Mouse (Mus musculus) hindbrain, embryonic 14.5 days (tissue): ENCODE results near the gene Fermt1. TPM values are rescaled to one million over a fixed set of nuclear protein-coding genes. Genes with fewer than 3 reads are reported as not detected.

Experiments used
- ATAC-seq: fragments of 200-750 bp; cut with Nextera tagmentation; 2 replicates; pipeline ENCODE4 v1.8.0; 2017; ENCODE audit warnings: moderate number of reproducible peaks, mild to moderate bottlenecking, moderate TSS enrichment, moderate library complexity; ENCODE audit not compliant: low FRiP score
- DNase-seq: peaks from one replicate; pipeline ENCODE4 v3.0.0-alpha.2; 2015; ENCODE audit warnings: low spot score
- H3K27ac ChIP-seq: fragments of 300-500 bp; sonication (generic); 2 replicates; pipeline ENCODE4 v1.5.1; 2014; ENCODE audit warnings: mild to moderate bottlenecking, moderate library complexity
- H3K27me3 ChIP-seq: fragments of 300-500 bp; sonication (generic); 2 replicates; pipeline ENCODE4 v1.6.1; 2014; ENCODE audit warnings: mild to moderate bottlenecking, low read length, mixed read lengths; ENCODE audit not compliant: control insufficient read depth, insufficient read depth
- H3K36me3 ChIP-seq: fragments of 300-500 bp; sonication (generic); replicated peaks from 2 replicates; pipeline ENCODE4 v1.6.1; 2014; ENCODE audit not compliant: control insufficient read depth, insufficient read depth
- H3K4me1 ChIP-seq: fragments of 300-500 bp; sonication (generic); replicated peaks from 2 replicates; pipeline ENCODE4 v1.6.1; 2014; ENCODE audit warnings: antibody characterized with exemption, low read length, mixed read lengths; ENCODE audit not compliant: control insufficient read depth, insufficient read depth
- H3K4me2 ChIP-seq: fragments of 300-500 bp; sonication (generic); replicated peaks from 2 replicates; pipeline ENCODE4 v1.6.1; 2014; ENCODE audit warnings: mild to moderate bottlenecking, moderate library complexity
- H3K4me3 ChIP-seq: fragments of 300-500 bp; sonication (generic); replicated peaks from 2 replicates; pipeline ENCODE4 v1.5.1; 2014; ENCODE audit warnings: mild to moderate bottlenecking, low read length
- H3K9ac ChIP-seq: fragments of 300-500 bp; sonication (generic); 2 replicates; pipeline ENCODE4 v1.6.1; 2014
- H3K9me3 ChIP-seq: fragments of 300-500 bp; sonication (generic); 2 replicates; pipeline ENCODE4 v1.6.1; 2016; ENCODE audit warnings: low read length; ENCODE audit not compliant: control insufficient read depth
- WGBS: fragments of 180-500 bp; shearing (Covaris S2); extraction: QIAGEN DNeasy Blood & Tissue Kit; methylation state at CpG from one replicate; pipeline ENCODE4 v1.1.7; 2014; 5-methylcytosine and 5-hydroxymethylcytosine counted together
- polyA plus RNA-seq: library from polyadenylated mRNA; unstranded; fragments of >200 nt; fragmentation: Nextera tagmentation; extraction: Ambion mirVana; gene quantifications from 2 replicates; pipeline ENCODE4 v1.2.1, GENCODE M21; 2014

Gene Fermt1
- not detected in 2 replicates for polyA plus RNA-seq

DNA sequence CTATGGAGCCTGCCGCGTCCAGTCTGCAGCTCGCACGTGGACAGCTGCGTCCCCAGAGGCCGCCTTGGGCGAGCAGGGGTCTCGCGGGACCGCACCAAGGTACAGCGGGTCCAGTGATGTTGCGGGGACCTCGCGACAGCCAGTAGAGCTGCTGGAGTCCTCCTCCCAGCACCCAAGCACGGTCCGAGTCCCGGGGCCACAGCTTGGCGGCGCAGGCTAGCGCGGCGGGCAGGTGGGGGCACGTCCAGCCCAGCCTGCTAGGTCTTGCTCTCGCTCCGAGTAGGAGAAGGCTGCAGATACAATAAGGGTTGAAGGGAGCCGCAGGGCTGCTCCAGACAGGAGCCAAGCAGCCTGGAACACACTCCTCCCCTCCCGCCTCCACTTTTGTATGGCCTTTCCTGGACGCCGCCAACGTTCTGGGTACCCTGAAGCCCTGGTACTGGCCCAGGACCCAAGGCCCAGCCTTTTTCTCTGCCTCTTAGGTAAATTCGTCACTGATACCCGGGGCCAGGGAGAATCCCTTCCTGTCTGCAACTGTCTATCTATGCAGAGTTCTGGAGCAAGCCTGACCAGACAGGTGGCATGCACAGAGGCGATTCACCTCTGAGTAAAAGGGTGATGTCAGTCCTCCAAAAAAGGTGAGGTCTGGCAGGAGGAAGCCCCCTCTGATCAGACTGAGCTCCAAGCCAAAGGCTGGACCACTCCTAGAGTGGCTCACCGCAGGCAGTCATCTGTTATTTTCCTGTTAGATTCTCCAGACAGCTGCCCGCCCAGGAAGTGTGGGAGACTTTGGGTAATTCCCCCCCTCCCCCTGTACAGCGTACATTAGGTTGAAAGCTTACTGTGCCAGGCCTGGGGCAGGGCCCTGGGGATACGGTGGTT, at the start of gene Fermt1:
Gene Fermt1 (minus strand): TSS at position 581 of the 882 bp plus-strand sequence.
- peak within 1 kb of the TSS; percentile 65 for H3K4me2 ChIP-seq
- no peak for DNase-seq
- H3K4me3 ChIP-seq = peak within 1 kb of the TSS; percentile 37
- no peaks in the 10 kb centered on the region for H3K9me3 ChIP-seq
- 3% methylated on average over 37 of the region's 37 CpGs for whole genome bisulfite sequencing
- peak within 1 kb of the TSS; percentile 44 for H3K9ac ChIP-seq
- H3K27ac ChIP-seq = no peak within 1 kb of the TSS
- peak; percentile 74 for ATAC-seq
- no peaks in the 10 kb centered on the region for H3K36me3 ChIP-seq
- peaks cover 54% of the 10 kb centered on the region for H3K27me3 ChIP-seq
- H3K4me1 ChIP-seq = peaks cover 14% of the 10 kb centered on the region; the same call in 1 of the 2 replicates

GRCm38 (mm10) chr2:132992659-132993531, 47.2 kb upstream of the Fermt1 start:
- Histone ChIP-seq H3K27me3 (no peaks in the 10 kb centered on the region), H3K9ac (no peak overlapping the region), H3K4me3 (no peak overlapping the region), H3K4me1 (no peaks in the 10 kb centered on the region), H3K36me3 (no peaks in the 10 kb centered on the region), H3K27ac (no peak overlapping the region), H3K9me3 (no peaks in the 10 kb centered on the region), H3K4me2 (no peak overlapping the region)
- ATAC-seq (no peak), DNase-seq (no peak)
- WGBS = 75% methylated on average over 9 of the region's 9 CpGs

- Histone ChIP-seq H3K27ac (no peak overlapping the region), H3K4me2 (no peak overlapping the region), H3K4me3 (no peak overlapping the region), H3K9ac (no peak overlapping the region), H3K36me3 (no peaks in the 10 kb centered on the region), H3K27me3 (no peaks in the 10 kb centered on the region), H3K9me3 (no peaks in the 10 kb centered on the region), H3K4me1 (no peaks in the 10 kb centered on the region)
- 64% methylated on average over 11 of the region's 11 CpGs for WGBS
- peak; percentile 23 for DNase-seq
- peak; percentile 48; the same call in 1 of the 2 replicates for ATAC-seq
Measured at GRCm38 (mm10) chr2:132989778-132990564, 44.3 kb upstream of the Fermt1 start.

GRCm38 (mm10) chr2:132973346-132973745, 27.6 kb upstream of the Fermt1 start:
- Histone ChIP-seq H3K27ac (no peak overlapping the region), H3K27me3 (no peaks in the 10 kb centered on the region), H3K4me2 (no peak overlapping the region), H3K9ac (no peak overlapping the region), H3K36me3 (no peaks in the 10 kb centered on the region), H3K4me1 (no peaks in the 10 kb centered on the region), H3K4me3 (no peak overlapping the region), H3K9me3 (no peaks in the 10 kb centered on the region)
- 87% methylated on average over 2 of the region's 2 CpGs for WGBS
- no peak for DNase-seq
- ATAC-seq = no peak

GRCm38 (mm10) chr2:132970772-132971173, 25.1 kb upstream of the Fermt1 start:
- WGBS = 34% methylated on average over 4 of the region's 4 CpGs
- peak; percentile 82 for DNase-seq
- no peak overlapping the region for H3K4me2 ChIP-seq
- no peaks in the 10 kb centered on the region for H3K36me3 ChIP-seq
- no peaks in the 10 kb centered on the region for H3K9me3 ChIP-seq
- no peaks in the 10 kb centered on the region for H3K27me3 ChIP-seq
- H3K4me1 ChIP-seq = no peaks in the 10 kb centered on the region
- H3K27ac ChIP-seq = no peak overlapping the region
- H3K4me3 ChIP-seq = no peak overlapping the region
- H3K9ac ChIP-seq = no peak overlapping the region
- peak; percentile 43; the same call in 1 of the 2 replicates for ATAC-seq

DNA sequence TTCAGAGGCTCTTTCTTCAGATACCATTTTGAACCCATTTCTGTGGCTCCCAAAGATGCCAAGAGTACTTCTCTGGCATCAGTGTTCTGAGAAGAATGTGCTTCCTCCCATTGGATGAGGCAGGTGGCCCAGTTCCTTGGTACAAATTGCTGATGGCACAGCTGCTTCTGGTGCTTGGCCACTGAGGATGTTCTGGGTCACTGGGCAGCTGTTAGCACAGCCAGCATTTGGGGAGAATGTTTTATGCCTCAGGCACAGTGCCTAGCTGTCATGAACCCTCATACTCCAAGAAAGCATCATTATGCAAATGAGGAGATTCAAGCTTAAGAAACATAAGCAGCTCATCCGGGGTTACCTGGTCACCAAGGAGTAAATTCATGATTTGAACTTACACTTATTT, 12.1 kb upstream of the Fermt1 start:
- Histone ChIP-seq H3K27ac (no peak overlapping the region), H3K9me3 (no peaks in the 10 kb centered on the region), H3K27me3 (no peaks in the 10 kb centered on the region), H3K9ac (no peak overlapping the region), H3K4me1 (no peaks in the 10 kb centered on the region), H3K4me2 (no peak overlapping the region), H3K4me3 (no peak overlapping the region), H3K36me3 (no peaks in the 10 kb centered on the region)
- 79% methylated on average over 1 of the region's 1 CpGs for WGBS
- DNase-seq = no peak
- ATAC-seq = no peak

DNA sequence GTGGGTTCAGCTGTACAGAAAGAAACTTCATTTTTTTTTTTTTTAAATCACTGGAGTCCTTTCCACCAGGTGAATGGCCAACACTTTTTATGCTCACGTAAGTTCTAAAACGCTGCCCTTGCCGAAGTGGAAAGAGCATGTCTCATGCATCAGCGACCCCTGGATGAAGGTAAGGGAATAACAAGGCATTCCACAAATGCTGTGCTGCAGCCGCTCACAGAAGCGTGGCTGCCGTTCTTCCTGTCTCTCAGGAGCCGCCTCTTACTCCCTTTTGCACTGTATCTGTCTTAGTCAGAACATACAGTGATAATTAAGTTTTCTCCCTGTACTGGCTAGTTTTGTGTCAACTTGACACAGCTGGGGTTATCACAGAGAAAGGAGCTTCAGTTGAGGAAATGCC, 6.5 kb upstream of the Fermt1 start:
- no peak overlapping the region for H3K27ac ChIP-seq
- DNase-seq (peak; percentile 69), ATAC-seq (peak; percentile 57; the same call in 1 of the 2 replicates)
- no peak overlapping the region for H3K4me2 ChIP-seq
- H3K36me3 ChIP-seq = no peaks in the 10 kb centered on the region
- H3K9ac ChIP-seq = no peak overlapping the region
- H3K4me1 ChIP-seq = no peaks in the 10 kb centered on the region
- H3K4me3 ChIP-seq = no peak overlapping the region
- 3% methylated on average over 8 of the region's 8 CpGs for WGBS
- H3K9me3 ChIP-seq = no peaks in the 10 kb centered on the region
- peaks cover 9% of the 10 kb centered on the region; the same call in 1 of the 2 replicates for H3K27me3 ChIP-seq

- no peak for ATAC-seq
- no peak overlapping the region for H3K4me2 ChIP-seq
- WGBS = 81% methylated on average over 7 of the region's 7 CpGs
Measured at GRCm38 (mm10) chr2:132948174-132948573, 2.5 kb upstream of the Fermt1 start.

More at GRCm38 (mm10) chr2:132948174-132948573, 2.5 kb upstream of the Fermt1 start:
- Histone ChIP-seq H3K27ac (no peak overlapping the region), H3K36me3 (no peaks in the 10 kb centered on the region), H3K27me3 (peaks cover 48% of the 10 kb centered on the region), H3K9me3 (no peaks in the 10 kb centered on the region), H3K4me1 (peaks cover 14% of the 10 kb centered on the region; the same call in 1 of the 2 replicates), H3K9ac (no peak overlapping the region), H3K4me3 (no peak overlapping the region)
- no peak for DNase-seq
